Mouse (Mus musculus): ENCODE results near the gene Atp8b3. TPM values are rescaled to one million over a fixed set of nuclear protein-coding genes. Genes with fewer than 3 reads are reported as not detected.

Atp8b3 gene
- polyA plus RNA-seq, 1 experiment from 2014 or later = 0.11 TPM

GRCm38 (mm10) chr10:80577195-80578130 is 38.5 kb upstream of the Atp8b3 start, which contains the start of gene Klf16:
Gene Klf16 (minus strand): TSS chr10:80577321.
- peak; percentile 83 for ATAC-seq (ENCODE audit: extremely low read depth, insufficient number of reproducible peaks, low FRiP score, low TSS enrichment)
- peak within 1 kb of the TSS; percentile 97 for H3K4me2 ChIP-seq
- H3K4me3 ChIP-seq = peak within 1 kb of the TSS; percentile 90
- no peaks in the 10 kb centered on the region for H3K27me3 ChIP-seq (replicated peaks)
- peak within 1 kb of the TSS; percentile 91 for H3K9ac ChIP-seq
- peaks cover 15% of the 10 kb centered on the region for H3K36me3 ChIP-seq
- H3K4me1 ChIP-seq = peaks cover 51% of the 10 kb centered on the region
- under 1% methylated on average over 81 of the region's 97 CpGs for WGBS
- peak within 1 kb of the TSS; percentile 91 for H3K27ac ChIP-seq (replicated peaks)
- no peaks in the 10 kb centered on the region for H3K9me3 ChIP-seq

GRCm38 (mm10) chr10:80576351-80577194 is 37.6 kb upstream of the Atp8b3 start:
- H3K9me3 ChIP-seq = no peaks in the 10 kb centered on the region
- H3K4me3 ChIP-seq = peak overlapping the region; percentile 90
- peak overlapping the region; percentile 91 for H3K27ac ChIP-seq (replicated peaks)
- peak overlapping the region; percentile 97 for H3K4me2 ChIP-seq
- under 1% methylated on average over 83 of the region's 96 CpGs for WGBS
- peaks cover 60% of the 10 kb centered on the region for H3K4me1 ChIP-seq
- H3K36me3 ChIP-seq = peaks cover 7% of the 10 kb centered on the region
- no peak for ATAC-seq (ENCODE audit: extremely low read depth, insufficient number of reproducible peaks, low FRiP score, low TSS enrichment)
- H3K9ac ChIP-seq = peak overlapping the region; percentile 91
- no peaks in the 10 kb centered on the region for H3K27me3 ChIP-seq (replicated peaks)

- H3K4me2 ChIP-seq = peak overlapping the region; percentile 97
- 13% methylated on average over 17 of the region's 17 CpGs for WGBS
- no peak for ATAC-seq (ENCODE audit: extremely low read depth, insufficient number of reproducible peaks, low FRiP score, low TSS enrichment)
- peak overlapping the region; percentile 91 for H3K9ac ChIP-seq
- no peaks in the 10 kb centered on the region for H3K27me3 ChIP-seq (replicated peaks)
- H3K4me3 ChIP-seq = peak overlapping the region; percentile 90
- H3K4me1 ChIP-seq = peaks cover 67% of the 10 kb centered on the region
- H3K27ac ChIP-seq (replicated peaks) = 0 out of 2 replicates have a peak overlapping the region, but pooled peaks have one; percentile 91
- peaks cover 1% of the 10 kb centered on the region; the same call in 1 of the 2 replicates for H3K36me3 ChIP-seq
- H3K9me3 ChIP-seq = no peaks in the 10 kb centered on the region
Measured at GRCm38 (mm10) chr10:80575925-80576324, 37.0 kb upstream of the Atp8b3 start.

GRCm38 (mm10) chr10:80574896-80575295 is 36.0 kb upstream of the Atp8b3 start:
- Histone ChIP-seq H3K27me3 (replicated peaks) (no peaks in the 10 kb centered on the region), H3K4me2 (peak overlapping the region; percentile 97), H3K9me3 (no peaks in the 10 kb centered on the region), H3K4me1 (peaks cover 77% of the 10 kb centered on the region), H3K27ac (replicated peaks) (no peak overlapping the region), H3K36me3 (no peaks in the 10 kb centered on the region), H3K4me3 (peak overlapping the region; percentile 90; the same call in 1 of the 2 replicates), H3K9ac (peak overlapping the region; percentile 91)
- 72% methylated on average over 3 of the region's 3 CpGs for WGBS
- ATAC-seq (ENCODE audit: extremely low read depth, insufficient number of reproducible peaks, low FRiP score, low TSS enrichment) = no peak

- Histone ChIP-seq H3K9me3 (no peaks in the 10 kb centered on the region), H3K27me3 (replicated peaks) (no peaks in the 10 kb centered on the region), H3K4me3 (no peak overlapping the region), H3K9ac (peak overlapping the region; percentile 91), H3K27ac (replicated peaks) (no peak overlapping the region), H3K4me1 (peaks cover 75% of the 10 kb centered on the region), H3K36me3 (peaks cover under 1% of the 10 kb centered on the region; the same call in 1 of the 2 replicates), H3K4me2 (peak overlapping the region; percentile 16; the same call in 1 of the 2 replicates)
- no peak for ATAC-seq (ENCODE audit: extremely low read depth, insufficient number of reproducible peaks, low FRiP score, low TSS enrichment)
- WGBS = 52% methylated on average over 9 of the region's 9 CpGs
Measured at GRCm38 (mm10) chr10:80573944-80574343, 35.0 kb upstream of the Atp8b3 start.

GRCm38 (mm10) chr10:80572477-80572876 is 33.6 kb upstream of the Atp8b3 start:
- H3K4me2 ChIP-seq = no peak overlapping the region
- ATAC-seq (ENCODE audit: extremely low read depth, insufficient number of reproducible peaks, low FRiP score, low TSS enrichment) = no peak
- H3K4me3 ChIP-seq = no peak overlapping the region
- peak overlapping the region; percentile 77; the same call in 1 of the 2 replicates for H3K9ac ChIP-seq
- no peaks in the 10 kb centered on the region for H3K27me3 ChIP-seq (replicated peaks)
- no peaks in the 10 kb centered on the region for H3K9me3 ChIP-seq
- peaks cover 15% of the 10 kb centered on the region for H3K36me3 ChIP-seq
- H3K4me1 ChIP-seq = peaks cover 70% of the 10 kb centered on the region
- peak overlapping the region; percentile 48; the same call in 1 of the 2 replicates for H3K27ac ChIP-seq (replicated peaks)
- 80% methylated on average over 2 of the region's 2 CpGs for WGBS

GRCm38 (mm10) chr10:80570871-80571836 is 32.2 kb upstream of the Atp8b3 start:
- no peaks in the 10 kb centered on the region for H3K9me3 ChIP-seq
- peak overlapping the region; percentile 59 for H3K4me2 ChIP-seq
- H3K27ac ChIP-seq (replicated peaks) = peak overlapping the region; percentile 58
- H3K36me3 ChIP-seq = peaks cover 16% of the 10 kb centered on the region
- WGBS = 22% methylated on average over 30 of the region's 30 CpGs
- H3K4me3 ChIP-seq = peak overlapping the region; percentile 36
- peaks cover 77% of the 10 kb centered on the region for H3K4me1 ChIP-seq
- ATAC-seq (ENCODE audit: extremely low read depth, insufficient number of reproducible peaks, low FRiP score, low TSS enrichment) = no peak
- no peaks in the 10 kb centered on the region for H3K27me3 ChIP-seq (replicated peaks)
- peak overlapping the region; percentile 77 for H3K9ac ChIP-seq

GRCm38 (mm10) chr10:80570419-80570818 is 31.5 kb upstream of the Atp8b3 start:
- H3K4me1 ChIP-seq = peaks cover 71% of the 10 kb centered on the region
- H3K9ac ChIP-seq = peak overlapping the region; percentile 77
- no peak for ATAC-seq (ENCODE audit: extremely low read depth, insufficient number of reproducible peaks, low FRiP score, low TSS enrichment)
- 78% methylated on average over 10 of the region's 10 CpGs for WGBS
- peak overlapping the region; percentile 59 for H3K4me2 ChIP-seq
- peaks cover 20% of the 10 kb centered on the region for H3K36me3 ChIP-seq
- H3K27me3 ChIP-seq (replicated peaks) = no peaks in the 10 kb centered on the region
- no peak overlapping the region for H3K27ac ChIP-seq (replicated peaks)
- H3K4me3 ChIP-seq = peak overlapping the region; percentile 36
- H3K9me3 ChIP-seq = no peaks in the 10 kb centered on the region

GRCm38 (mm10) chr10:80569664-80570066 is 30.7 kb upstream of the Atp8b3 start:
- no peaks in the 10 kb centered on the region for H3K9me3 ChIP-seq
- peak overlapping the region; percentile 36 for H3K4me3 ChIP-seq
- peak overlapping the region; percentile 77 for H3K9ac ChIP-seq
- H3K27me3 ChIP-seq (replicated peaks) = no peaks in the 10 kb centered on the region
- no peak; the same call in 1 of the 2 replicates for ATAC-seq (ENCODE audit: extremely low read depth, insufficient number of reproducible peaks, low FRiP score, low TSS enrichment)
- WGBS = 30% methylated on average over 10 of the region's 10 CpGs
- peak overlapping the region; percentile 59 for H3K4me2 ChIP-seq
- H3K4me1 ChIP-seq = peaks cover 63% of the 10 kb centered on the region
- H3K27ac ChIP-seq (replicated peaks) = no peak overlapping the region
- H3K36me3 ChIP-seq = peaks cover 20% of the 10 kb centered on the region

GRCm38 (mm10) chr10:80568876-80569275 is 30.0 kb upstream of the Atp8b3 start:
- Histone ChIP-seq H3K9me3 (no peaks in the 10 kb centered on the region), H3K27me3 (replicated peaks) (no peaks in the 10 kb centered on the region), H3K4me3 (no peak overlapping the region), H3K27ac (replicated peaks) (no peak overlapping the region), H3K36me3 (peaks cover 20% of the 10 kb centered on the region), H3K4me1 (peaks cover 55% of the 10 kb centered on the region), H3K4me2 (no peak overlapping the region), H3K9ac (no peak overlapping the region)
- no peak for ATAC-seq (ENCODE audit: extremely low read depth, insufficient number of reproducible peaks, low FRiP score, low TSS enrichment)
- WGBS = 93% methylated on average over 29 of the region's 29 CpGs

Measured in heart, embryonic 13.5 days (tissue).